Mouse (Mus musculus) B cell, adult 2 months (primary cell): ENCODE data around the gene Rab8a.

ENCODE experiments used
- DNase-seq, 2 experiments: peaks; one replicate each; pipeline ENCODE4 v3.0.0; 2022

Rab8a gene

GRCm38 (mm10) chr8:72212751-72213150, 51.8 kb downstream of the Rab8a start, which contains the start of gene Cib3:
Gene Cib3, minus strand, starts transcription at chr8:72212837.
- no peak for DNase-seq

GRCm38 (mm10) chr8:72213536-72213935, 52.5 kb downstream of the Rab8a start, which contains the start of gene Gm11034:
Gene Gm11034, minus strand, starts transcription at chr8:72213636.
- DNase-seq, result no peak

GRCm38 (mm10) chr8:72215060-72215459, 54.1 kb downstream of the Rab8a start:
- peak; percentile 64 for DNase-seq

GRCm38 (mm10) chr8:72215871-72216270, 54.9 kb downstream of the Rab8a start:
- DNase-seq, result peak; percentile 46 to 51

- no peak for DNase-seq
These were observed 58.0 kb downstream of the Rab8a start for GRCm38 (mm10) chr8:72218781-72219540.

GRCm38 (mm10) chr8:72219541-72220363, 58.8 kb downstream of the Rab8a start, which contains the start of gene Fam32a:
Gene Fam32a, plus strand, starts transcription at chr8:72219730.
- DNase-seq, result peak; percentile 88 to 90

- no peak for DNase-seq
These were observed 59.8 kb downstream of the Rab8a start for GRCm38 (mm10) chr8:72220758-72221157.

- DNase-seq, result no peak
These were observed 61.7 kb downstream of the Rab8a start for GRCm38 (mm10) chr8:72222656-72223055.
